Mouse (Mus musculus): ENCODE data around the gene Wbp11. TPM values are rescaled to one million over a fixed set of nuclear protein-coding genes. Genes with fewer than 3 reads are reported as not detected.

Wbp11 gene
- polyA plus RNA-seq, 1 experiment from 2014 or later: 154 TPM

Small RNAs within 50 kb of the gene (microRNA-seq; reads per million reads assigned to microRNA genes)
- gene Gm44364: not detected

Other genes starting within 250 kb of the Wbp11 start
- 0.84 and 1.4 TPM in 2 replicates for gene Plbd1, start 166.3 kb downstream of the Wbp11 start, polyA plus RNA-seq (2014; fragmentation: Nextera tagmentation; extraction: Ambion mirVana)
- 0.10 and 0.18 TPM in 2 replicates for gene Gucy2c, start 46.5 kb downstream of the Wbp11 start, polyA plus RNA-seq (2014; fragmentation: Nextera tagmentation; extraction: Ambion mirVana)
- 0.55 and 0.67 TPM in 2 replicates for gene Hist4h4, start 23.8 kb downstream of the Wbp11 start, polyA plus RNA-seq (2014; fragmentation: Nextera tagmentation; extraction: Ambion mirVana)
- gene H2afj, start 20.0 kb downstream of the Wbp11 start, polyA plus RNA-seq (2014; fragmentation: Nextera tagmentation; extraction: Ambion mirVana): 94.5 and 107 TPM in 2 replicates
- gene BC049715, start 607 bp downstream of the Wbp11 start, polyA plus RNA-seq (2014; fragmentation: Nextera tagmentation; extraction: Ambion mirVana): 1.1 and 1.2 TPM in 2 replicates
- 0.12 and 0.21 TPM in 2 replicates for gene Smco3, start 7.2 kb upstream of the Wbp11 start, polyA plus RNA-seq (2014; fragmentation: Nextera tagmentation; extraction: Ambion mirVana)
- 0.90 and 0.94 TPM in 2 replicates for gene Art4, start 29.5 kb upstream of the Wbp11 start, polyA plus RNA-seq (2014; fragmentation: Nextera tagmentation; extraction: Ambion mirVana)
- 1.6 and 2.4 TPM in 2 replicates for gene Mgp, start 47.6 kb upstream of the Wbp11 start, polyA plus RNA-seq (2014; fragmentation: Nextera tagmentation; extraction: Ambion mirVana)
- gene Erp27, start 93.9 kb upstream of the Wbp11 start, polyA plus RNA-seq (2014; fragmentation: Nextera tagmentation; extraction: Ambion mirVana): not detected in 2 replicates
- gene Pde6h, start 95.6 kb upstream of the Wbp11 start, polyA plus RNA-seq (2014; fragmentation: Nextera tagmentation; extraction: Ambion mirVana): not detected in 2 replicates
- gene Arhgdib, start 113.7 kb upstream of the Wbp11 start, polyA plus RNA-seq (2014; fragmentation: Nextera tagmentation; extraction: Ambion mirVana): 26.3 and 26.4 TPM in 2 replicates

Data from midbrain, embryonic 11.5 days (tissue).